Mouse (Mus musculus) forebrain, embryonic 11.5 days (tissue): ENCODE results near the gene Rgs6. TPM values are rescaled to one million over a fixed set of nuclear protein-coding genes. Genes with fewer than 3 reads are reported as not detected.

Experiments
- ATAC-seq: fragments of 200-750 bp; cut with Nextera tagmentation; replicated peaks from 2 replicates; pipeline ENCODE4 v1.8.0; 2017; ENCODE audit warnings: moderate TSS enrichment; ENCODE audit not compliant: low FRiP score
- DNase-seq: peaks from one replicate; pipeline ENCODE4 v3.0.0-alpha.2; 2017; ENCODE audit warnings: low spot score
- H3K27ac ChIP-seq: fragments of 300-500 bp; sonication (generic); 2 replicates; pipeline ENCODE4 v1.5.1; 2014; ENCODE audit warnings: low read depth, low read length
- H3K27me3 ChIP-seq: fragments of 300-500 bp; sonication (generic); 2 replicates; pipeline ENCODE4 v1.6.1; 2014; ENCODE audit warnings: mild to moderate bottlenecking, low read length, mixed read lengths; ENCODE audit not compliant: control insufficient read depth, insufficient read depth
- H3K36me3 ChIP-seq: fragments of 300-500 bp; sonication (generic); 2 replicates; pipeline ENCODE4 v1.6.1; 2014; ENCODE audit warnings: mild to moderate bottlenecking, low read length, moderate library complexity, mixed read lengths; ENCODE audit not compliant: control insufficient read depth, insufficient read depth
- H3K4me1 ChIP-seq: fragments of 300-500 bp; sonication (generic); replicated peaks from 2 replicates; pipeline ENCODE4 v1.6.1; 2014; ENCODE audit warnings: low read length, mixed read lengths; ENCODE audit not compliant: control insufficient read depth, insufficient read depth
- H3K4me2 ChIP-seq: fragments of 300-500 bp; sonication (generic); 2 replicates; pipeline ENCODE4 v1.6.1; 2014; ENCODE audit warnings: low read depth, mild to moderate bottlenecking, low read length, moderate library complexity, mixed read lengths; ENCODE audit not compliant: severe bottlenecking
- H3K4me3 ChIP-seq: fragments of 300-500 bp; sonication (generic); 2 replicates; pipeline ENCODE4 v1.5.1; 2014; ENCODE audit warnings: low read depth, low read length
- H3K9ac ChIP-seq: fragments of 300-500 bp; sonication (generic); 2 replicates; pipeline ENCODE4 v1.6.1; 2014; ENCODE audit warnings: low read length
- H3K9me3 ChIP-seq: fragments of 300-500 bp; sonication (generic); 2 replicates; pipeline ENCODE4 v1.6.1; 2016; ENCODE audit warnings: low read length, mixed read lengths; ENCODE audit not compliant: control insufficient read depth
- WGBS: fragments of 180-500 bp; shearing (Covaris S2); extraction: QIAGEN DNeasy Blood & Tissue Kit; methylation state at CpG from one replicate; pipeline ENCODE4 v1.1.7; 2014; 5-methylcytosine and 5-hydroxymethylcytosine counted together
- polyA plus RNA-seq: library from polyadenylated mRNA; unstranded; fragments of >200 nt; fragmentation: Nextera tagmentation; extraction: Ambion mirVana; gene quantifications from 2 replicates; pipeline ENCODE4 v1.2.1, GENCODE M21; 2014

The Rgs6 gene
- polyA plus RNA-seq, 1 experiment from 2014 or later: 0.72 TPM

DNA sequence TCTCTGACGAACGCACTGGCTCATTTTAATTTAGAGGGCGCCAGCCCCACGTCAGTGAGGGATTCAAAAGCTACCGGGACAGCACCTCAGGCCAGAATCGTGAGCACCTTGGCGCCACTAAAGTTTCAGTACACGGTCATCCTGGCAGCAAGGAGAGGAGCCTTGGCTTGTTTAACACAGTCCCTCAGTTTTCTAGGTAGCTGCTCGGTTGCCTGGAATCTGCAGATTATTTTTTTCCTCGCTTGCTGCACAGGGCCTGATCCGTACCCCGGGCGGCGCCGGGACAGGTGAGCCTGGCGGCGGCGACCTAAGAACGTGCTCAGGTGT is 28.4 kb downstream of the Rgs6 start:
- ATAC-seq (no peak), DNase-seq (no peak)
- Histone ChIP-seq H3K9ac (peak overlapping the region; percentile 57), H3K9me3 (no peaks in the 10 kb centered on the region), H3K36me3 (no peaks in the 10 kb centered on the region), H3K27me3 (peaks cover 30% of the 10 kb centered on the region), H3K4me2 (peak overlapping the region; percentile 97), H3K4me1 (peaks cover 10% of the 10 kb centered on the region; the same call in 1 of the 2 replicates), H3K4me3 (peak overlapping the region; percentile 59), H3K27ac (no peak overlapping the region)
- WGBS: 3% methylated on average over 19 of the region's 19 CpGs

DNA sequence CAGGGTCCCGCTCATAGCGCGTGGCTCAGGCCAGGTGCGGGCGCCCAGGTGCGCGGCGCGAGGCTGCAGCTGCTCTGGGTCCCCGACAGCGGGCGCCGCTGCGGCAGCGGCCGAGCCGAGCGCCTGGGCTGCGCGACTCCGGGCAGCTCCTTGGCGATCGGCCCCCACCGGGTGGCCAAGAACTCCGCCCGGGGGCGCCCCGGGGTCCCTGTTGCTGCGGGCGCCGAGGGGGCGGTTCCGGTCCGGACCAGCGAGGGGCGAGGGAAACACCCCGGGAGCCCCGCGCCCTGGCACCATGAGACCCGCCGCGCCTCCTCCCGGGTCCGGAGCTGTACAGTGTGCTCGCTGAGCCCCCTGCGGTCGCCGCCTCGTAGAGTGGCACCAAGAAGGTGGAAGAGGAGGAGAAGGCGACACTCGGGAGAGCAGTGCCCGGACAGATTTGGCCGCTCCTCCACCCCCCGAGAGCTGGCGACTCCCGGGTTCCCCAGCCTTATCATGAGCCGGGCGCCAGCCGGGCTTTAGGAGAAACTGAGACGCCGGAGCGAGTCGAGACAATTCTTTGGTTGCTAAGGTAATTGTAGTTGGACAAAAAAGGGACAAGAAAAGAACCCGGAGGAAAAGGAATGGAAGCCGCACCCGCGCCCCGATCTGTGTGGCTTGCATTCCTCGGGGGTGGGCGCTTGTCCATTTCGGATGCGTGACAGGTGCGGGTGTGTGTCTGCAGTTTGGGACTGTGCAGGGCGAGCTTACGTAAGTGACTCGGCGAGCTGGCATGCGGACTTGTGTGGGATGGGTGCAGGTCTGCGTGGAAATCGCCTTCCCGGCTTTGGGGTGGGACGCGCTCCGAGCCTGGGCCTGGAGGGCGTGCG is 29.0 kb downstream of the Rgs6 start:
- no peaks in the 10 kb centered on the region for H3K36me3 ChIP-seq
- H3K4me3 ChIP-seq: peak overlapping the region; percentile 59
- ATAC-seq (peak; percentile 67), DNase-seq (peak; percentile 74)
- WGBS: under 1% methylated on average over 84 of the region's 86 CpGs
- H3K27ac ChIP-seq: no peak overlapping the region
- peak overlapping the region; percentile 57 for H3K9ac ChIP-seq
- peaks cover 10% of the 10 kb centered on the region; the same call in 1 of the 2 replicates for H3K4me1 ChIP-seq
- H3K9me3 ChIP-seq: no peaks in the 10 kb centered on the region
- H3K27me3 ChIP-seq: peaks cover 30% of the 10 kb centered on the region
- H3K4me2 ChIP-seq: peak overlapping the region; percentile 97

DNA sequence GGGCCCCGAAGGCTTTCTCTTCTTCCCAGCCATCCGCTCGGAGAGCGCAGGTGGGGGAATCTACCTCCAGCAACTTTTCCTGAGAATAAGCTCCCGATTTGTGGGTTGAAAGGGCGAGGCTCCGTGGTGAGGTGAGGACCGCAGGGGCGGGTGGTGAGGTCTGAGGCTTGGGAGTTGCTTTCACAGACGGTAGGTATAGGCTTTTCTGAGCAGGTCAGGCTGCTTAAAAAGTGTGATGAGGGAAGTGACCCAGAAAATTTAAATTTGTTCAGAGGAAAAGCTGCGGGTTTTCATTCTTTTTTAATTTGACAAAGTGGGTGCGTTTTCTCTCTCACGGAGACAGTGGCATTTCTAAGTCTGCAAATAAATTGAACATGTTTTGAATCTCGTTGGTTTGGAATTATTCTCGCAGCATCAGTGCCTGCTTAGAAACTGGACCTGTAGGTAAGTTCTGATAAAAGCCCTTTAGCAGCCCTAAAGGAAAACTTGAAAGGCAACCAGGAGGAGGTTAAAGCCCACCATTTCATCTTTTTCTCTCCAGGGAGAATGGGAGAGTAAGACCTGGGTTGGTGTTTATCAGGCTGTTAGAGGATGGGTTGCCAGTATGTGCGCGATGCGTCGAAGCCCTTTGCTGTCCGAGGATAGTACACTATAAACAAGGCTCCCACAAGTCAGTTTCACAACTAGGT is 29.7 kb downstream of the Rgs6 start:
- H3K4me1 ChIP-seq: peaks cover 10% of the 10 kb centered on the region; the same call in 1 of the 2 replicates
- H3K4me3 ChIP-seq: peak overlapping the region; percentile 59
- DNase-seq (no peak), ATAC-seq (no peak; the same call in 1 of the 2 replicates)
- peaks cover 30% of the 10 kb centered on the region for H3K27me3 ChIP-seq
- H3K36me3 ChIP-seq: no peaks in the 10 kb centered on the region
- peak overlapping the region; percentile 57; the same call in 1 of the 2 replicates for H3K9ac ChIP-seq
- H3K4me2 ChIP-seq: peak overlapping the region; percentile 97
- H3K27ac ChIP-seq: no peak overlapping the region
- H3K9me3 ChIP-seq: no peaks in the 10 kb centered on the region
- WGBS: 14% methylated on average over 20 of the region's 20 CpGs

GRCm38 (mm10) chr12:82640441-82640840 is 52.3 kb downstream of the Rgs6 start:
- DNase-seq: no peak
- WGBS: 93% methylated on average over 10 of the region's 10 CpGs
- Histone ChIP-seq H3K4me2 (no peak overlapping the region), H3K4me1 (no peaks in the 10 kb centered on the region), H3K27me3 (no peaks in the 10 kb centered on the region), H3K4me3 (no peak overlapping the region), H3K9ac (no peak overlapping the region), H3K27ac (no peak overlapping the region), H3K9me3 (no peaks in the 10 kb centered on the region), H3K36me3 (no peaks in the 10 kb centered on the region)
- no peak for ATAC-seq

DNA sequence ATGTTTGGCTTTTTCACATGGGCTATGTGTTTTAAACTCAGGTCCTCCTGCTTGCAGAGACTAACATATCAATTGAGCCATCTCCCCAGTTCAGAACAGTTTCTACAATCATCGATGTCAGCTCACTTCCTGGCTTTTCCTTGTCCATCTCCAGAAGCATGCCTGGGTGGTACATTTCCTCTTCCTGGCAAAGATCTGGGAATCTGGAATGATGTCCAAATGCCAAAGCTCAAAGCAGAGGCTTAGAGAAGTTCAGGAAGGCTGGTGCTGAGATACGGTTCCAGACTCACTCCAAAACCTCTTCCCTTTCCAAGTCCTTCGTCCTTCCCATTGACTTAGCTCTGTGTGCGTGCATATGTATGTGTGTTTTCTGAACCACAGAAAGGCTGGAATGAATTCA is 59.8 kb downstream of the Rgs6 start:
- H3K4me1 ChIP-seq: no peaks in the 10 kb centered on the region
- H3K9ac ChIP-seq: no peak overlapping the region
- H3K4me3 ChIP-seq: no peak overlapping the region
- H3K27ac ChIP-seq: no peak overlapping the region
- WGBS: 91% methylated on average over 4 of the region's 4 CpGs
- DNase-seq (no peak), ATAC-seq (no peak)
- H3K36me3 ChIP-seq: no peaks in the 10 kb centered on the region
- no peaks in the 10 kb centered on the region for H3K9me3 ChIP-seq
- H3K4me2 ChIP-seq: no peak overlapping the region
- no peaks in the 10 kb centered on the region for H3K27me3 ChIP-seq

DNA sequence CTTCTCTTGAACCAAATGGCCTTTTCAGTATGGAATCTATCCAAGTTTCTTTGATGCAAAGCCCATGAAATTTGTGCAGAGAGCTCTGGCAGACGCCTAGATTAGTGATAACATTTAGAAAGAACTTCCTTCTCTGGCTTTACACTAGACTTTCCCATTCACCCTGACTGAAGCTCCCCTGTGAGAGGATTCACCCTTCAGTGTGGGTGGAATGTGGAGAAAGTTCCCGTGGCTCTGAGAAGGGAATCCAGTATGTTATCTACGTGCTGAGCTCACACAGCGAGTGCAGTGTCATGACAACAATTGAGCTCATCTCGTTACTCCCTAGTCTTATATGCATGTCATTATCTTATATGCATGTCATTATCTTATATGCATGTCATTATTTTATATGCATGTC is 61.9 kb downstream of the Rgs6 start:
- ATAC-seq: no peak

DNA sequence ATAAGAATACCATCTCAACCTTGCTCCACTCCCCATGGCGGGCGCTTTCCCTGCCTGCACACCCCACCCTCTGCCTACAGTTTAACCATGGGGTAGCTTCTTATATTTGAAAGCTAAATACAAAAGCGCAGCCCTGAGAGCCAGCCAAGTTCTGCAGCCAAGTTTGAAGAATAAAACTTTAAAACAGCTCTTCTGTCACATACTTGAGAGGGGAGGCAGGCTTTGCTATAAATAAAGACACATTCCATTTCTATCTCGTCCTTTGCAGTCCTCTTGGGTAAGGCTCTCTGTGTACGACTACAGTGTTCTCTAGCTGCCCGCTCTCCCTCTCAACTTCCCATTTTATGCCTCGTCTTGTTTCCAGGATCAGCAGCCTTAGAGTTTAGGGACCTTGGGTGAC is 76.5 kb downstream of the Rgs6 start:
- ATAC-seq: no peak
- no peak overlapping the region for H3K4me2 ChIP-seq
- 86% methylated on average over 7 of the region's 7 CpGs for WGBS
- H3K4me3 ChIP-seq: no peak overlapping the region
- H3K9me3 ChIP-seq: no peaks in the 10 kb centered on the region
- H3K27me3 ChIP-seq: no peaks in the 10 kb centered on the region
- H3K27ac ChIP-seq: no peak overlapping the region
- H3K36me3 ChIP-seq: no peaks in the 10 kb centered on the region
- H3K4me1 ChIP-seq: no peaks in the 10 kb centered on the region
- no peak overlapping the region for H3K9ac ChIP-seq
- no peak for DNase-seq

More for the DNA sequence above, 61.9 kb downstream of the Rgs6 start:
- no peak overlapping the region for H3K4me3 ChIP-seq
- H3K36me3 ChIP-seq: no peaks in the 10 kb centered on the region
- no peak for DNase-seq
- H3K9ac ChIP-seq: no peak overlapping the region
- WGBS: 67% methylated on average over 5 of the region's 5 CpGs
- H3K4me2 ChIP-seq: no peak overlapping the region
- no peaks in the 10 kb centered on the region for H3K4me1 ChIP-seq
- H3K27me3 ChIP-seq: no peaks in the 10 kb centered on the region
- H3K9me3 ChIP-seq: no peaks in the 10 kb centered on the region
- H3K27ac ChIP-seq: no peak overlapping the region

- H3K4me1 ChIP-seq: no peaks in the 10 kb centered on the region
- H3K36me3 ChIP-seq: no peaks in the 10 kb centered on the region
- ATAC-seq (no peak), DNase-seq (no peak)
- no peak overlapping the region for H3K27ac ChIP-seq
- H3K9me3 ChIP-seq: no peaks in the 10 kb centered on the region
- 80% methylated on average over 3 of the region's 3 CpGs for WGBS
- no peaks in the 10 kb centered on the region for H3K27me3 ChIP-seq
- H3K4me3 ChIP-seq: no peak overlapping the region
- H3K4me2 ChIP-seq: no peak overlapping the region
- H3K9ac ChIP-seq: no peak overlapping the region
Measured at GRCm38 (mm10) chr12:82667441-82667840, 79.3 kb downstream of the Rgs6 start.
